Mouse (Mus musculus) lung, postnatal 14 days (tissue): ENCODE results near the gene Pex26.

Experiments used
- DNase-seq: peaks from one replicate; pipeline ENCODE4 v3.0.0; 2021

Gene Pex26

GRCm38 (mm10) chr6:121167381-121167975 is 16.0 kb upstream of the Pex26 start:
- DNase-seq = no peak

GRCm38 (mm10) chr6:121171102-121171501 is 12.4 kb upstream of the Pex26 start:
- DNase-seq = peak; percentile 33

- DNase-seq = no peak
Measured at GRCm38 (mm10) chr6:121173471-121173870, 10.0 kb upstream of the Pex26 start.

GRCm38 (mm10) chr6:121174761-121175160 is 8.7 kb upstream of the Pex26 start:
- DNase-seq = no peak

GRCm38 (mm10) chr6:121176011-121176730 is 7.3 kb upstream of the Pex26 start:
- DNase-seq = no peak

- no peak for DNase-seq
Measured at GRCm38 (mm10) chr6:121176731-121177098, 6.8 kb upstream of the Pex26 start.

GRCm38 (mm10) chr6:121177118-121177708 is 6.3 kb upstream of the Pex26 start:
- DNase-seq = no peak

- peak; percentile 75 for DNase-seq
Measured at GRCm38 (mm10) chr6:121178700-121179358, 4.6 kb upstream of the Pex26 start.

- no peak for DNase-seq
Measured at GRCm38 (mm10) chr6:121179846-121180245, 3.6 kb upstream of the Pex26 start.

- DNase-seq = peak; percentile 59
Measured at GRCm38 (mm10) chr6:121184198-121185140, 1.0 kb downstream of the Pex26 start.

- DNase-seq = no peak
Measured at GRCm38 (mm10) chr6:121185232-121185631, 1.8 kb downstream of the Pex26 start.

GRCm38 (mm10) chr6:121191261-121192009 is 8.0 kb downstream of the Pex26 start:
- no peak for DNase-seq

- DNase-seq = no peak
Measured at GRCm38 (mm10) chr6:121194061-121194955, 10.8 kb downstream of the Pex26 start.

- no peak for DNase-seq
Measured at GRCm38 (mm10) chr6:121194956-121195731, 11.7 kb downstream of the Pex26 start.

GRCm38 (mm10) chr6:121197807-121198365 is 14.4 kb downstream of the Pex26 start:
- DNase-seq = no peak

- no peak for DNase-seq
Measured at GRCm38 (mm10) chr6:121200458-121200857, 17.0 kb downstream of the Pex26 start.

- DNase-seq = no peak
Measured at GRCm38 (mm10) chr6:121202026-121202425, 18.6 kb downstream of the Pex26 start.

GRCm38 (mm10) chr6:121206481-121206880 is 23.0 kb downstream of the Pex26 start:
- no peak for DNase-seq

GRCm38 (mm10) chr6:121209584-121209983 is 26.1 kb downstream of the Pex26 start:
- DNase-seq = peak; percentile 20
